8 mouse cellular contexts compared by ENCODE assay signal in the genomic region with DNA sequence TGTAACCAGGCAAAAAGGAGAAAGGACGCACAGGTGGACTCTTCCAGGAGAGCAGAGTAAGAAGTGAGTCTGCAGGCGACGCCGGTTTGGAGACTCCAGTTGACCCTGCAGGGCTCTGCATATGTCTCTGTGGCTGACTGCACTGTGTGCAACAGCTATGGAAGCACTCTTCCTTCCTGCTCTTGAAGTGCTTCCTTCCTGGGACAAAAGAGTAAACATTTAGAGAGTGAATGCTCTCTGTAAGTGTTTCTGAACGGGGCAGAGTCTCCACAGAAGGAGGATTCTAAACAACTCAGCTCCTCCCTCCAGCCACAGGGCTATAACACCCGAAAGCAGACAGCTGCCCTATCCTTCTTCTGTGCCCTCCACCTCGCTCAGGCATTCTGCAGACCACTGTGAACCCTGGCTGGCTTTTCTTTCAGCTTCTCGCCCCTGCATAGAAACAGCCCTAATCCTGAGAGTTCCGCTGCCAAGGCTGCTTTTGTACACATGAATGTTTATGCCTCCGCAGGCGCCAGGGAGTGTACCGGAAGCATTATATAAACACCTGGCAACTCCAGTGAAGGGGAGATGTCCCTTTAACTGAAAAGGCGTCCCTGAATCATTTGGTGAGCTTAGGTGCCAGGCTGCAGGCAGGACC. TPM values are rescaled to one million over a fixed set of nuclear protein-coding genes. Genes with fewer than 3 reads are reported as not detected.
DNase-seq lines count a peak whose midpoint lies in the region; ATAC-seq lines count a peak whose summit lies in the region.

No protein-coding gene starts in this region.

- 21% methylated on average over 13 of the region's 13 CpGs for WGBS in lung, embryonic 16.5 days

- H3K4me2 ChIP-seq in lung, embryonic 16.5 days (ENCODE audit: low read depth, low read length): peak overlapping the region; percentile 50

- DNase-seq in embryo, embryonic 10.5 days (ENCODE audit: low spot score): peak; percentile 28
- DNase-seq in embryo, embryonic 10 days (ENCODE audit: low spot score): no peak
- DNase-seq in thymus, postnatal 25 days: peak; percentile 28
- no peak for DNase-seq in thymus, adult 18-20 months
- DNase-seq in thymus, postnatal 4 days: peak; percentile 40
- DNase-seq in gastrocnemius, adult 8-10 months (ENCODE audit: low spot score in 2 of 2): no peak
- DNase-seq in adrenal gland, adult 18-20 months (ENCODE audit: low spot score in 2 of 2): no peak

- H3K9me3 ChIP-seq in lung, embryonic 16.5 days (ENCODE audit: control insufficient read depth, low read length): no peaks in the 10 kb centered on the region

- 0 out of 2 replicates have a peak overlapping the region, but pooled peaks have one; percentile 8 for H3K4me3 ChIP-seq in lung, embryonic 16.5 days (ENCODE audit: low read length)

- H3K9ac ChIP-seq in lung, embryonic 16.5 days (ENCODE audit: low read length): no peak overlapping the region

- H3K36me3 ChIP-seq in lung, embryonic 16.5 days (ENCODE audit: control insufficient read depth, insufficient read depth, low read length): no peaks in the 10 kb centered on the region

- peak; percentile 81 for ATAC-seq in lung, embryonic 16.5 days (ENCODE audit: low read depth)

- peaks cover 12% of the 10 kb centered on the region for H3K4me1 ChIP-seq in lung, embryonic 16.5 days (replicated peaks; ENCODE audit: control insufficient read depth, insufficient read depth, low read length)

- no peaks in the 10 kb centered on the region for H3K27me3 ChIP-seq in lung, embryonic 16.5 days (ENCODE audit: control insufficient read depth, insufficient read depth, low read depth, low read length)

- H3K27ac ChIP-seq in lung, embryonic 16.5 days (ENCODE audit: low read length): peak overlapping the region; percentile 74

RNA-seq across cellular contexts. Expression of gene Ubash3b, which starts 14.2 kb away (rescaled TPM):
- 4.9 and 5.2 TPM in 2 replicates for polyA plus RNA-seq in lung, embryonic 16.5 days (2015; fragmentation: Nextera tagmentation; extraction: Ambion mirVana)
- total RNA-seq in gastrocnemius, adult 8-10 months (2022): under 1 TPM in 3 of 4 experiments, not detected in 1; 0.17 to 0.34 (median 0.27) TPM
- total RNA-seq in adrenal gland, adult 18-20 months (2021): 1 to 10 TPM; 2.0 to 2.7 TPM

Comparison
In these comparisons a context has a peak if more than half of its experiments do, and no peak if none do; other contexts are left out.
1. DNase-seq: peak in embryo, embryonic 10.5 days (single experiment), thymus, postnatal 25 days (single experiment) and thymus, postnatal 4 days (single experiment); none in embryo, embryonic 10 days (single experiment), thymus, adult 18-20 months (0 of 2), gastrocnemius, adult 8-10 months (0 of 2) and adrenal gland, adult 18-20 months (0 of 2).